Mouse (Mus musculus) urinary bladder, adult 18-20 months (tissue): ENCODE results near the gene Gpam.

Experiments used
- DNase-seq, 2 experiments: peaks; one replicate each; pipeline ENCODE4 v3.0.0; 2022; ENCODE audit warnings: low spot score in 2 of 2, mixed read lengths in 2 of 2

The Gpam gene

GRCm38 (mm10) chr19:55101659-55102058 lies 25.4 kb downstream of the Gpam start:
- DNase-seq: no peak

- no peak for DNase-seq
Observed at GRCm38 (mm10) chr19:55100227-55101140, 26.6 kb downstream of the Gpam start.

- peak; percentile 66 to 72 for DNase-seq
Observed at GRCm38 (mm10) chr19:55099184-55100160, 27.6 kb downstream of the Gpam start.

- peak; percentile 33 to 49 for DNase-seq
Observed at GRCm38 (mm10) chr19:55098409-55099183, 28.4 kb downstream of the Gpam start.

- no peak for DNase-seq
Observed at GRCm38 (mm10) chr19:55097396-55097967, 29.6 kb downstream of the Gpam start.

GRCm38 (mm10) chr19:55096666-55097065 lies 30.4 kb downstream of the Gpam start:
- no peak for DNase-seq

GRCm38 (mm10) chr19:55095547-55095946 lies 31.5 kb downstream of the Gpam start:
- DNase-seq: no peak

- no peak for DNase-seq
Observed at GRCm38 (mm10) chr19:55091602-55092413, 35.2 kb downstream of the Gpam start.

GRCm38 (mm10) chr19:55090885-55091284 lies 36.2 kb downstream of the Gpam start:
- no peak for DNase-seq

- no peak for DNase-seq
Observed at GRCm38 (mm10) chr19:55090142-55090541, 36.9 kb downstream of the Gpam start.

- no peak for DNase-seq
Observed at GRCm38 (mm10) chr19:55087776-55088175, 39.3 kb downstream of the Gpam start.

- DNase-seq: no peak
Observed at GRCm38 (mm10) chr19:55085857-55086185, 41.2 kb downstream of the Gpam start.

GRCm38 (mm10) chr19:55084971-55085856 lies 41.8 kb downstream of the Gpam start:
- peak in 1 of 2 experiments; percentile 58 for DNase-seq

GRCm38 (mm10) chr19:55076822-55077221 lies 50.2 kb downstream of the Gpam start:
- DNase-seq: no peak

- no peak for DNase-seq
Observed at GRCm38 (mm10) chr19:55073004-55073403, 54.0 kb downstream of the Gpam start.

- DNase-seq: no peak
Observed at GRCm38 (mm10) chr19:55069054-55069453, 58.0 kb downstream of the Gpam start.

GRCm38 (mm10) chr19:55063272-55063671 lies 63.8 kb downstream of the Gpam start:
- no peak for DNase-seq

- DNase-seq: no peak
Observed at GRCm38 (mm10) chr19:55062501-55062900, 64.5 kb downstream of the Gpam start.

- DNase-seq: no peak
Observed at GRCm38 (mm10) chr19:55061951-55062350, 65.1 kb downstream of the Gpam start.
